ENCODE assay signal across 15 mouse cellular contexts in genomic region chr16:93285191-93285590, GRCm38 (mm10).
"Had no signal": no experiment of that assay in that cellular context is flagged by ENCODE, and none has a peak within 500 bp of the region (broad histone marks: within the 10 kb centered on the region; RNA-seq: fewer than 3 reads in every experiment).

No protein-coding gene starts in this region.

- DNase-seq: cerebellum, adult 9-10 months; cerebellum, adult 9-11 months; cerebellum, postnatal 10 days; cerebellum, postnatal 14 days; cerebellum, postnatal 25 days; cerebellum, postnatal 36 days; embryo, embryonic 11 days; forebrain, postnatal 0 days; gastrocnemius, adult 2 months; gastrocnemius, postnatal 10 days; gastrocnemius, postnatal 14 days; gastrocnemius, postnatal 25 days; gastrocnemius, postnatal 36 days; heart, adult 18-20 months; heart, adult 2 months had no signal
